Mouse (Mus musculus) kidney, postnatal 4 days (tissue): ENCODE results near the gene Tmem235.
"Not testable (repeated sequence)": the region's sequence is repeated elsewhere in the genome, so short reads cannot be mapped to it uniquely, and the experiment has no call there.

ENCODE experiments used
- DNase-seq, 2 experiments: peaks; one replicate each; pipeline ENCODE4 v3.0.0; 2021; ENCODE audit warnings: mixed read lengths in 2 of 2

Gene Tmem235

GRCm38 (mm10) chr11:117833509-117833908 lies 27.0 kb upstream of the Tmem235 start:
- DNase-seq = not testable (repeated sequence)

DNA sequence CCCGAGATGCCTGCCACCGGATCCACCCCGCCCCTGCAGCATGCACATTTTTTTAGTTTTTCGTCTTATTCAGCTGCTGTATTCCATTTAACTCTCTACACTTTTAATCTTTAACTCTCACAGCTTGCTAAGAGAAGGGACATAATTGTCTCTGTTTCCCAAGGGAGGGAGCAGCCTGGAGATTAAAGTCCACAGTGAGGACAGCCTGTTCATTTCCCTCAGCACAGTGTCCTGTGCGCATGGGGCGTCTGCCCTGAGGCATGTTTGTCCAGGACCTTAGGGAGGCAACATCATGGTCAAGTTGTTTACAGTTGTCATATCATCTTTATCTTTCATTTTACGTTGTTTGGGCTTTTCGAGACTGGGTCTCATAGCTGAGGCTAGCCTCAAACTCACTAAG lies 26.5 kb upstream of the Tmem235 start:
- DNase-seq = peak in 1 of 2 experiments; percentile 44

GRCm38 (mm10) chr11:117836306-117836705 lies 24.2 kb upstream of the Tmem235 start:
- peak; percentile 50 to 67 for DNase-seq

- peak in 1 of 2 experiments; percentile 46 for DNase-seq
These were observed 22.0 kb upstream of the Tmem235 start for GRCm38 (mm10) chr11:117838572-117838971.

DNA sequence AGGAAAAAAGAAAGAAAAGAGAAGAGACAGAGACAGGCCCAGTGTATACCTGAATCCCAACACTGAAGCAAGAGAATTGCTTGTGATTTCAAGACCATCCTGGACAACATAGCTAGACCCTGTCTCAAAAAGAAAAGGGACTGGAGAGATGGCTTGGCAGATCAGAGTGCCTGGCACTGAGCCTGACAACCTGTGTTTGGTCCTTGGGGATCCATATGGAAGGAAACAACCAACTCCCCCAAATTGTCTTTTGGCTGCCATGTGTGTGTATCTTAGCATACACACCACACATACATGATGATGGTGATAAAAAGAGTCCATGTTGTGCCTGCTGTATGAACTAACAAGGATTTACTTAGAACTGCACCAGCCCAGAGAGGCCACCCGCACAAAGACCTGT lies 21.5 kb upstream of the Tmem235 start:
- DNase-seq = no peak

GRCm38 (mm10) chr11:117840910-117841309 lies 19.6 kb upstream of the Tmem235 start:
- no peak for DNase-seq

- no peak for DNase-seq
These were observed 17.1 kb upstream of the Tmem235 start for GRCm38 (mm10) chr11:117843434-117843833.

- DNase-seq = no peak
These were observed 15.6 kb upstream of the Tmem235 start for GRCm38 (mm10) chr11:117844997-117845396.

DNA sequence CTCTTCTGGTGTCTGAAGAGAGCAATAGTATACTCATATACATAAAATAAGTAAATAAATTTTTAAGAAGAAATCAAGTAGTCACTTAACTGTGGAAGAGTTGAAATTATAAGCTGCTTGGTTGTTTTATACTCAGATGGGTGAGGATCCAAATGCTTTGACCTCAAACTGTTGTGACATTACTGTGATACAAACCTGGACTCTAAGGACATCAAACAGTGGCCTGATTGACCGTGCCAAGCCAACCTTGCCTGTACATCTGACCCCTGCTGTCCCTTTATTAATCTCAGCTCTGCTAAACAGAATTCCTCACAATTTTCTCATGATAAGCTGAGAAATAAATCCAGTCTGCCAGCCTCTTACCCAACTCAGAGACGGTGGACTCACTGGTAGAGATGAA lies 14.9 kb upstream of the Tmem235 start:
- no peak for DNase-seq

DNA sequence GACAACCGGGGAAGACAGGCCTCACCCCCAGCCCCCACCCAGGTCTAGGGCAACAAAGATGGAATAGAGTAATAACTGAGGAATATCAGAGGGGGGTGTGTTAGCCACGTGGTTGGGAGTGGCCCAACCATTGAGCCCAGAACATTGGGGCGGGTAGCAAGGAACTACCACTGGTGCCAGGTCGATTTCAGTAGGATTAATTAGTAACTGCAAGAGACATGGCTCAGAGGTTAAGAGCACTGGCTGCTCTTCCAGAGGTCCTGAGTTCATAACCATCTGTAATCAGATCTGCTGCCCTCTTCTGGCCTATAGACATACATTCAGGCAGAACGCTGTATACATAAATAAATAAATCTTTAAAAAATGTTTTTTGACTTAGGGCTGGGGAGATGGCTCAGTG lies 13.9 kb upstream of the Tmem235 start:
- DNase-seq = peak in 1 of 2 experiments; percentile 38

DNA sequence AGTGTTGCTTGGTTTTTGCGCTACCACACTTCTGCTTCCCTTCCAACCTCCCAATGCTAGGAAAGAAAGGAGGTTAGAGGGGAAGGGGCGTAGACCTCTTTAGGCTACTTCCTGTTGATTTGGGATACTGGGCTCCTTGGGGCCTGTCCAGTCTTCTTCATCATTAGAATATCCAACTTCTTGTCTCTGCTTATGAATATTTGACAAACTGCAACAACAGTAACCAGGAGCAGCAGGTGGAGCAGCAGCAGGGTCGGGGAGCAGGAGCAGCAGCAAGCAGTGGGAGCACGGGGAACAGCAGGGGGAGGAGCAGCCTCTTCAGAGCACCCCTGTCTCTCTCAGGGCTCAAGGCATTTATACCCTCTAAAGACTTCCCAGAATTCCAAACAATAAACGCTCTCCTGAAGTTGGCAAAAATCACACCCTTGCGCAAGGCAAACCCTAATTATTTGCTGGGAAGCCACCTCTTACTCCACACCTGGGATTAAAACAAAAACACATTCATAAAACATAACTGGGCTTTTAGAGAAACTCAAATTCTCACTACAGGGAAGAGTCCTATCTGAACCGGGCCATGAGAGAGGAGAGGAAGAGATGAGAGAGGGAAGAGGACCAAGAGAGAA lies 12.8 kb upstream of the Tmem235 start:
- DNase-seq = no peak

GRCm38 (mm10) chr11:117848271-117848984 lies 12.1 kb upstream of the Tmem235 start:
- no peak for DNase-seq

DNA sequence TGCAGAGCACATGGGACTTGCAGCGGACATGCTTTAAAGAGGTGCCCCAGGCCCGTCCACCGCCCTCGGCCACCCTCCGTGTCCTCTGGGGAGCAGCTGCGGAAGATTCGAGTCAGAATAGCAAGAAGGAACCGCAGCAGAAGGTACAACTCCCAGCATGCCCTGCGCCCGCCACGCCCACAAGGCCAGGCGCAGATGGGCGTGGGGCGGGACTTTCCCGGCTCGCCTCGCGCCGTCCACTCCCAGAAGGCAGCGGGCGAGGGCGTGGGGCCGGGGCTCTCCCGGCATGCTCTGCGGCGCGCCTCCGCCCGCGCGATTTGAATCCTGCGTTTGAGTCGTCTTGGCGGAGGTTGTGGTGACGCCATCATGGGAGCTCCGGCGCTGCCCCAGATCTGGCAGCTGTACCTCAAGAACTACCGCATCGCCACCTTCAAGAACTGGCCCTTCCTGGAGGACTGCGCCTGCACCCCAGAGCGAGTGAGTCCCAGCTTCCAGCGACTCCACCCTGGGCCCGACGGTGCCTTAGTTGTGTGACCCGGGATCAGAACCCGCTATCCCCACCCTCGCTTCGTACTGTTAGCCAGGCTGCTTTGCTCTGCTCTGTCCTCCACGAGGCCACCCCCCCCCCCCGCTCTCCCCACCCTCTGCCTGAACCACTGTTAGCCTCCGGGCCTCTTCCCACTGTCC lies 11.4 kb upstream of the Tmem235 start, which contains the start of gene Birc5:
TSS of gene Birc5 (plus strand) at position 267 of the 687 bp plus-strand sequence.
- peak; percentile 98 to 99 for DNase-seq

- no peak for DNase-seq
These were observed 7.7 kb upstream of the Tmem235 start for GRCm38 (mm10) chr11:117852875-117853274.

GRCm38 (mm10) chr11:117854241-117854640 lies 6.3 kb upstream of the Tmem235 start:
- DNase-seq = no peak

GRCm38 (mm10) chr11:117855360-117855759 lies 5.2 kb upstream of the Tmem235 start:
- DNase-seq = no peak

- no peak for DNase-seq
These were observed 4.6 kb upstream of the Tmem235 start for GRCm38 (mm10) chr11:117855975-117856374.

DNA sequence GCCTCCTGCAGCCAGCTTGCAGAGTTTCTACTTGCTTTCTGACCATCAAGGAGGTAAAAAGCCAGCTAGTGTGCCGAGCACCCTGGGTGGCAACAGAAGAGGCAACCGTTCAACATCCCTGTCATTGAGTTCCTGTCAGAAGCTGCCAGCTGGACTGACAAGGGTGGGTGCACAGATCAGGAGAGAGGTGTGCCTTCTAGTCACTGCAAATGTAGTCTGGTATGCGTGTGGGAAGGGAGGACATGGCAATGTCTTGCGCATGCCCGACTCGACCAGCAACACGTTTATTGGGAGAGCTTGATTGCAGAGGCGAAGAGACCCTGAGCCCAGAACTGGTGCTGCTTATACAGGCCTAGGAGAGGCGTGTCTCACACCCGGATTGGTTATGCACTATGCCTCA lies 3.1 kb upstream of the Tmem235 start:
- DNase-seq = no peak

GRCm38 (mm10) chr11:117858392-117858791 lies 2.2 kb upstream of the Tmem235 start:
- DNase-seq = no peak

GRCm38 (mm10) chr11:117863174-117863856 lies 2.8 kb downstream of the Tmem235 start:
- DNase-seq = peak in 1 of 2 experiments; percentile 61

GRCm38 (mm10) chr11:117864805-117865204 lies 4.3 kb downstream of the Tmem235 start:
- no peak for DNase-seq

GRCm38 (mm10) chr11:117865988-117866387 lies 5.4 kb downstream of the Tmem235 start:
- peak; percentile 46 to 58 for DNase-seq
